Comparison of ENCODE assay signal across 26 mouse cellular contexts in the genomic region with DNA sequence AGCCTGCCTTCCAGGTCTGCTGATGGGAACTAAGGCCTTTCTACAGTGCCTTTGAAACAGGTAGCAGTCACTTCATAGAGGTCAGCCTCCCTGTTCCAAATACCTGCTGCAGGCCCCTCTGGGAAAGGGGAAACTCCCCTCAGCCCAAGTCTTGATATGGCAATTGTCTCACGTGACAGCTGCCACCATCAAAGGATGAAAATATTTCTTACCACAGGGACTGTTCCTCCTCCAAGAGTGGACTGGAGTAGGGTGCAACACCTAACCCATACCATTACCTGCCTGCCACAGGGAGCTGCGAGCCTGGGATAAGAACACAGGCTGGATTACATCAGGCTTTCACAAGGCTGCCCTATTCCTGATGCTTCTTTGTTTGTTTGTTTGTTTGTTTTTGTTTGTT.
"Had no signal": no experiment of that assay in that cellular context is flagged by ENCODE, and none has a peak within 500 bp of the region (broad histone marks: within the 10 kb centered on the region; RNA-seq: fewer than 3 reads in every experiment).

No protein-coding gene starts in this region.

- H3K27me3 ChIP-seq: embryonic facial prominence, embryonic 12.5 days; embryonic facial prominence, embryonic 13.5 days; embryonic facial prominence, embryonic 15.5 days; forebrain, embryonic 12.5 days; forebrain, embryonic 13.5 days; forebrain, embryonic 15.5 days had no signal

- H3K9me3 ChIP-seq: embryonic facial prominence, embryonic 10.5 days; embryonic facial prominence, embryonic 12.5 days; embryonic facial prominence, embryonic 13.5 days; embryonic facial prominence, embryonic 15.5 days; forebrain, embryonic 10.5 days; forebrain, embryonic 12.5 days; forebrain, embryonic 13.5 days; forebrain, embryonic 15.5 days; heart, embryonic 10.5 days had no signal

- H3K4me3 ChIP-seq: embryonic facial prominence, embryonic 10.5 days; embryonic facial prominence, embryonic 12.5 days; embryonic facial prominence, embryonic 13.5 days; embryonic facial prominence, embryonic 15.5 days; erythroblast, embryonic 14.5 days; forebrain, embryonic 10.5 days; forebrain, embryonic 12.5 days; forebrain, embryonic 13.5 days; forebrain, embryonic 15.5 days; heart, adult 2 months; heart, embryonic 10.5 days had no signal

- ATAC-seq: forebrain, embryonic 13.5 days; forebrain, embryonic 14.5 days; forebrain, embryonic 15.5 days; forebrain, embryonic 16.5 days; forebrain, postnatal 0 days had no signal

- H3K4me2 ChIP-seq: embryonic facial prominence, embryonic 12.5 days; embryonic facial prominence, embryonic 13.5 days; embryonic facial prominence, embryonic 15.5 days; forebrain, embryonic 12.5 days; forebrain, embryonic 13.5 days; forebrain, embryonic 15.5 days had no signal

- H3K9ac ChIP-seq: embryonic facial prominence, embryonic 12.5 days; embryonic facial prominence, embryonic 13.5 days; embryonic facial prominence, embryonic 15.5 days; forebrain, embryonic 12.5 days; forebrain, embryonic 13.5 days; forebrain, embryonic 15.5 days; forebrain, postnatal 0 days had no signal

- H3K27ac ChIP-seq: embryonic facial prominence, embryonic 10.5 days; embryonic facial prominence, embryonic 12.5 days; embryonic facial prominence, embryonic 13.5 days; embryonic facial prominence, embryonic 15.5 days; forebrain, embryonic 10.5 days; forebrain, embryonic 12.5 days; forebrain, embryonic 13.5 days; forebrain, embryonic 15.5 days; heart, embryonic 10.5 days had no signal

- H3K4me1 ChIP-seq: forebrain, embryonic 10.5 days had no signal

- DNase-seq: cerebellum, adult 18-20 months; cerebellum, adult 2 months; cerebellum, adult 8-10 months; cerebellum, adult 9-10 months; cerebellum, adult 9-11 months; cerebellum, postnatal 14 days; cerebellum, postnatal 25 days; cerebellum, postnatal 36 days; embryo, embryonic 11 days; forebrain, postnatal 0 days; gastrocnemius, postnatal 25 days; gastrocnemius, postnatal 36 days; heart, adult 18-20 months; heart, adult 2 months had no signal

- H3K36me3 ChIP-seq: embryonic facial prominence, embryonic 10.5 days; embryonic facial prominence, embryonic 12.5 days; embryonic facial prominence, embryonic 13.5 days; embryonic facial prominence, embryonic 15.5 days; forebrain, embryonic 10.5 days; forebrain, embryonic 12.5 days; forebrain, embryonic 15.5 days; heart, embryonic 10.5 days had no signal
